Mouse (Mus musculus) liver, adult 2 months (tissue): ENCODE measurements around the gene Ppp4r1.

Source experiments
- CTCF ChIP-seq: fragments of 200-500 bp; IDR thresholded peaks from 2 replicates; pipeline ENCODE4 v1.5.1; 2011; ENCODE audit warnings: low read depth, low read length, control low read depth
- POLR2A ChIP-seq: fragments of 200-500 bp; IDR thresholded peaks from 2 replicates; pipeline ENCODE4 v1.6.1; 2011; ENCODE audit warnings: low read length, control low read depth; ENCODE audit not compliant: insufficient read depth; ENCODE audit errors: extremely low read depth

GRCm38 (mm10) chr17:65739874-65740725, 42.3 kb upstream of the Ppp4r1 start:
- TF ChIP-seq POLR2A (no peak), CTCF (no peak)
